Mouse (Mus musculus) neural tube, embryonic 11.5 days (tissue): ENCODE data around the gene 5530401A14Rik. TPM values are rescaled to one million over a fixed set of nuclear protein-coding genes. Genes with fewer than 3 reads are reported as not detected.
A peak's percentile ranks its signal among the peaks of the same experiment; 100 is the strongest.

Experiments used
- ATAC-seq: fragments of 200-750 bp; cut with Nextera tagmentation; 2 replicates; pipeline ENCODE4 v1.8.0; 2017; ENCODE audit warnings: moderate number of reproducible peaks, mild to moderate bottlenecking, moderate TSS enrichment, moderate library complexity; ENCODE audit not compliant: insufficient read depth, low FRiP score, low TSS enrichment
- DNase-seq: peaks from one replicate; pipeline ENCODE4 v3.0.0-alpha.2; 2015; ENCODE audit warnings: low spot score
- H3K27ac ChIP-seq: fragments of 300-500 bp; sonication (generic); 2 replicates; pipeline ENCODE4 v1.5.1; 2014; ENCODE audit warnings: low read depth, mild to moderate bottlenecking, low read length
- H3K27me3 ChIP-seq: fragments of 300-500 bp; sonication (generic); 2 replicates; pipeline ENCODE4 v1.6.1; 2014; ENCODE audit warnings: mild to moderate bottlenecking, low read length, mixed read lengths; ENCODE audit not compliant: control insufficient read depth, insufficient read depth
- H3K36me3 ChIP-seq: fragments of 300-500 bp; sonication (generic); 2 replicates; pipeline ENCODE4 v1.6.1; 2014; ENCODE audit warnings: mild to moderate bottlenecking, low read length, moderate library complexity, mixed read lengths; ENCODE audit not compliant: control insufficient read depth, insufficient read depth
- H3K4me1 ChIP-seq: fragments of 300-500 bp; sonication (generic); 2 replicates; pipeline ENCODE4 v1.6.1; 2014; ENCODE audit warnings: low read length, mixed read lengths; ENCODE audit not compliant: control insufficient read depth, insufficient read depth
- H3K4me2 ChIP-seq: fragments of 300-500 bp; sonication (generic); 2 replicates; pipeline ENCODE4 v1.6.1; 2014; ENCODE audit warnings: low read depth, mild to moderate bottlenecking, moderate library complexity
- H3K4me3 ChIP-seq: fragments of 300-500 bp; sonication (generic); 2 replicates; pipeline ENCODE4 v1.5.1; 2014; ENCODE audit warnings: low read depth, low read length
- H3K9ac ChIP-seq: fragments of 300-500 bp; sonication (generic); 2 replicates; pipeline ENCODE4 v1.6.1; 2014; ENCODE audit warnings: mild to moderate bottlenecking, low read length
- H3K9me3 ChIP-seq: fragments of 300-500 bp; sonication (generic); 2 replicates; pipeline ENCODE4 v1.6.1; 2016; ENCODE audit warnings: low read length; ENCODE audit not compliant: control insufficient read depth
- WGBS: fragments of 180-500 bp; shearing (Covaris S2); extraction: QIAGEN DNeasy Blood & Tissue Kit; methylation state at CpG from one replicate; pipeline ENCODE4 v1.1.7; 2014; 5-methylcytosine and 5-hydroxymethylcytosine counted together
- polyA plus RNA-seq: library from polyadenylated mRNA; unstranded; fragments of >200 nt; fragmentation: Nextera tagmentation; extraction: Ambion mirVana; gene quantifications from 2 replicates; pipeline ENCODE4 v1.2.1, GENCODE M21; 2014

5530401A14Rik gene
- polyA plus RNA-seq, 1 experiment from 2014 or later, result not detected

GRCm38 (mm10) chr11:81913071-81913470, 52.6 kb downstream of the 5530401A14Rik start:
- Histone ChIP-seq H3K4me1 (no peaks in the 10 kb centered on the region), H3K36me3 (no peaks in the 10 kb centered on the region), H3K4me2 (no peak overlapping the region), H3K4me3 (no peak overlapping the region), H3K27ac (no peak overlapping the region), H3K27me3 (no peaks in the 10 kb centered on the region), H3K9ac (no peak overlapping the region), H3K9me3 (no peaks in the 10 kb centered on the region)
- ATAC-seq, result no peak
- WGBS, result 87% methylated on average over 4 of the region's 4 CpGs
- no peak for DNase-seq

GRCm38 (mm10) chr11:81915501-81915900, 55.0 kb downstream of the 5530401A14Rik start:
- no peaks in the 10 kb centered on the region for H3K36me3 ChIP-seq
- no peak for ATAC-seq
- H3K9ac ChIP-seq, result no peak overlapping the region
- no peaks in the 10 kb centered on the region for H3K9me3 ChIP-seq
- DNase-seq, result no peak
- H3K4me1 ChIP-seq, result no peaks in the 10 kb centered on the region
- no peak overlapping the region for H3K27ac ChIP-seq
- no peak overlapping the region for H3K4me2 ChIP-seq
- no peaks in the 10 kb centered on the region for H3K27me3 ChIP-seq
- 50% methylated on average over 6 of the region's 6 CpGs for WGBS
- H3K4me3 ChIP-seq, result no peak overlapping the region

- Histone ChIP-seq H3K36me3 (no peaks in the 10 kb centered on the region), H3K4me1 (no peaks in the 10 kb centered on the region), H3K4me3 (no peak overlapping the region), H3K4me2 (no peak overlapping the region), H3K9ac (no peak overlapping the region), H3K27me3 (no peaks in the 10 kb centered on the region), H3K27ac (no peak overlapping the region), H3K9me3 (no peaks in the 10 kb centered on the region)
- ATAC-seq (no peak), DNase-seq (no peak)
- WGBS, result 98% methylated on average over 2 of the region's 2 CpGs
Observed at GRCm38 (mm10) chr11:81923096-81923495, 62.6 kb downstream of the 5530401A14Rik start.

GRCm38 (mm10) chr11:81923626-81924025, 63.2 kb downstream of the 5530401A14Rik start:
- no peaks in the 10 kb centered on the region for H3K27me3 ChIP-seq
- H3K9me3 ChIP-seq, result no peaks in the 10 kb centered on the region
- H3K27ac ChIP-seq, result no peak overlapping the region
- no peak overlapping the region for H3K4me3 ChIP-seq
- H3K9ac ChIP-seq, result no peak overlapping the region
- no peak for DNase-seq
- no peaks in the 10 kb centered on the region for H3K36me3 ChIP-seq
- ATAC-seq, result no peak
- WGBS, result 94% methylated on average over 4 of the region's 4 CpGs
- no peaks in the 10 kb centered on the region for H3K4me1 ChIP-seq
- no peak overlapping the region for H3K4me2 ChIP-seq

- H3K4me2 ChIP-seq, result no peak overlapping the region
- no peak overlapping the region for H3K9ac ChIP-seq
- H3K9me3 ChIP-seq, result no peaks in the 10 kb centered on the region
- no peaks in the 10 kb centered on the region for H3K36me3 ChIP-seq
- H3K27me3 ChIP-seq, result no peaks in the 10 kb centered on the region
- peak; percentile 19 for DNase-seq
- no peak for ATAC-seq
- H3K27ac ChIP-seq, result no peak overlapping the region
- no peak overlapping the region for H3K4me3 ChIP-seq
- no peaks in the 10 kb centered on the region for H3K4me1 ChIP-seq
Observed at GRCm38 (mm10) chr11:81926393-81926792, 65.9 kb downstream of the 5530401A14Rik start.

- Histone ChIP-seq H3K4me1 (no peaks in the 10 kb centered on the region), H3K27me3 (no peaks in the 10 kb centered on the region), H3K9ac (no peak overlapping the region), H3K27ac (no peak overlapping the region), H3K36me3 (no peaks in the 10 kb centered on the region), H3K4me3 (no peak overlapping the region), H3K9me3 (no peaks in the 10 kb centered on the region), H3K4me2 (no peak overlapping the region)
- ATAC-seq (no peak), DNase-seq (no peak)
- 93% methylated on average over 1 of the region's 1 CpGs for WGBS
Observed at GRCm38 (mm10) chr11:81937516-81937915, 77.0 kb downstream of the 5530401A14Rik start.

- Histone ChIP-seq H3K9me3 (no peaks in the 10 kb centered on the region), H3K4me3 (no peak overlapping the region), H3K9ac (no peak overlapping the region), H3K27ac (no peak overlapping the region), H3K4me2 (no peak overlapping the region), H3K4me1 (no peaks in the 10 kb centered on the region), H3K27me3 (no peaks in the 10 kb centered on the region), H3K36me3 (no peaks in the 10 kb centered on the region)
- ATAC-seq (no peak), DNase-seq (peak; percentile 26)
- WGBS, result 13% methylated on average over 1 of the region's 1 CpGs
Observed at GRCm38 (mm10) chr11:81940988-81941387, 80.5 kb downstream of the 5530401A14Rik start.

GRCm38 (mm10) chr11:81942167-81942566, 81.7 kb downstream of the 5530401A14Rik start:
- no peak overlapping the region for H3K27ac ChIP-seq
- H3K9me3 ChIP-seq, result no peaks in the 10 kb centered on the region
- DNase-seq (no peak), ATAC-seq (no peak)
- H3K9ac ChIP-seq, result no peak overlapping the region
- H3K27me3 ChIP-seq, result no peaks in the 10 kb centered on the region
- no peak overlapping the region for H3K4me2 ChIP-seq
- no peaks in the 10 kb centered on the region for H3K4me1 ChIP-seq
- no peaks in the 10 kb centered on the region for H3K36me3 ChIP-seq
- H3K4me3 ChIP-seq, result no peak overlapping the region
- WGBS, result 92% methylated on average over 1 of the region's 1 CpGs
